Comparison of ENCODE assay signal across 9 mouse cellular contexts in the genomic region with DNA sequence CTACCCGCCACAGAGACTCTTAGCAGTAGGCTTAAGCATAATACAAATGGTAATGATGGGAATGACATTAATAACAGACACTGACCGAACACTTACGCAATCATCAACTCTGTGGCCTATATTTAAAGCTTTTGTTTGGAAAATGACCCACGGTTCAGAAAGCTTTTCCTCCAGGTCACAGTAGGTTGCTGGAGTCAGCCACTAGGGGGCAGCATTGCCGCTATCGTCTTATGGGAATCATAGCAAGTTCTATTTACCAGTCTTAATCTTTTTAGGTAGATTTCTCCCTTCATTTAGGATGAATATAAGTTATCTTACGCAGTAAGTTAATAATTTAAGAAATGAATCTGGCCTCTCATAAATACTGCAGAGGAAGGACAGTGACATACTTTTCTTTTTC.
DNase-seq lines count a peak whose midpoint lies in the region; ATAC-seq and TF ChIP-seq lines count a peak whose summit lies in the region.
"Had no signal": no experiment of that assay in that cellular context is flagged by ENCODE, and none has a peak within 500 bp of the region (broad histone marks: within the 10 kb centered on the region; RNA-seq: fewer than 3 reads in every experiment).

No protein-coding gene starts in this region.

- no peak overlapping the region for H3K4me3 ChIP-seq in midbrain, embryonic 10.5 days
- H3K4me3 ChIP-seq in midbrain, embryonic 15.5 days = no peak overlapping the region
- no peak overlapping the region for H3K4me3 ChIP-seq in kidney, postnatal 0 days (replicated peaks; ENCODE audit: low read depth, low read length)
- no peak overlapping the region for H3K4me3 ChIP-seq in liver, postnatal 0 days (ENCODE audit: low read depth, low read length)
- H3K4me3 ChIP-seq: hindbrain, embryonic 15.5 days had no signal

- H3K9ac ChIP-seq in midbrain, embryonic 15.5 days = no peak overlapping the region
- H3K9ac ChIP-seq in kidney, postnatal 0 days (ENCODE audit: low read depth, low read length) = no peak overlapping the region
- no peak overlapping the region for H3K9ac ChIP-seq in liver, postnatal 0 days (replicated peaks)
- H3K9ac ChIP-seq: hindbrain, embryonic 15.5 days had no signal

- peaks cover 4% of the 10 kb centered on the region; the same call in 1 of the 2 replicates for H3K4me1 ChIP-seq in midbrain, embryonic 10.5 days
- H3K4me1 ChIP-seq in midbrain, embryonic 15.5 days = no peaks in the 10 kb centered on the region
- no peaks in the 10 kb centered on the region for H3K4me1 ChIP-seq in kidney, postnatal 0 days (replicated peaks; ENCODE audit: insufficient read depth, low read length)
- H3K4me1 ChIP-seq in liver, postnatal 0 days (ENCODE audit: insufficient read depth) = no peaks in the 10 kb centered on the region
- H3K4me1 ChIP-seq: hindbrain, embryonic 15.5 days had no signal

- peaks cover 11% of the 10 kb centered on the region for H3K27me3 ChIP-seq in midbrain, embryonic 10.5 days (ENCODE audit: low read depth, poor library complexity, severe bottlenecking)
- no peaks in the 10 kb centered on the region; the same call in 1 of the 2 replicates for H3K27me3 ChIP-seq in midbrain, embryonic 15.5 days (replicated peaks)
- no peaks in the 10 kb centered on the region for H3K27me3 ChIP-seq in kidney, postnatal 0 days (ENCODE audit: insufficient read depth, low read length)
- H3K27me3 ChIP-seq in liver, postnatal 0 days (ENCODE audit: insufficient read depth, low read length) = no peaks in the 10 kb centered on the region
- H3K27me3 ChIP-seq: hindbrain, embryonic 15.5 days had no signal

- H3K36me3 ChIP-seq in midbrain, embryonic 10.5 days = no peaks in the 10 kb centered on the region
- H3K36me3 ChIP-seq in midbrain, embryonic 15.5 days (replicated peaks) = no peaks in the 10 kb centered on the region
- H3K36me3 ChIP-seq in kidney, postnatal 0 days (ENCODE audit: insufficient read depth, low read length) = no peaks in the 10 kb centered on the region
- H3K36me3 ChIP-seq in liver, postnatal 0 days (replicated peaks; ENCODE audit: insufficient read depth, low read length) = no peaks in the 10 kb centered on the region
- H3K36me3 ChIP-seq: hindbrain, embryonic 15.5 days had no signal

- no peak overlapping the region for H3K4me2 ChIP-seq in midbrain, embryonic 15.5 days
- H3K4me2 ChIP-seq in kidney, postnatal 0 days (ENCODE audit: low read length) = no peak overlapping the region
- no peak overlapping the region for H3K4me2 ChIP-seq in liver, postnatal 0 days (ENCODE audit: low read depth, low read length)
- H3K4me2 ChIP-seq: hindbrain, embryonic 15.5 days had no signal

- no peak overlapping the region for H3K27ac ChIP-seq in midbrain, embryonic 10.5 days (replicated peaks)
- H3K27ac ChIP-seq in midbrain, embryonic 15.5 days = no peak overlapping the region
- no peak overlapping the region for H3K27ac ChIP-seq in kidney, postnatal 0 days
- no peak overlapping the region for H3K27ac ChIP-seq in liver, postnatal 0 days (ENCODE audit: low read depth)
- H3K27ac ChIP-seq: hindbrain, embryonic 15.5 days had no signal

- 20% methylated on average over 7 of the region's 7 CpGs for WGBS in midbrain, embryonic 10.5 days
- WGBS in midbrain, embryonic 15.5 days = 16% methylated on average over 7 of the region's 7 CpGs
- 23% methylated on average over 7 of the region's 7 CpGs for WGBS in kidney, postnatal 0 days
- WGBS in liver, postnatal 0 days (ENCODE audit: insufficient replicate concordance) = 21% methylated on average over 7 of the region's 7 CpGs

- no peak for TF ChIP-seq EP300 in liver, postnatal 0 days (IDR thresholded peaks at IDR 0.05; ENCODE audit: low read depth)

- DNase-seq in midbrain, embryonic 10.5 days (ENCODE audit: low spot score) = peak; percentile 72
- peak; percentile 33 for DNase-seq in adrenal gland, adult 8-10 months
- peak; percentile 88 for DNase-seq in embryo, embryonic 11 days
- DNase-seq in kidney, postnatal 0 days (ENCODE audit: low spot score) = peak; percentile 85
- peak; percentile 84 for DNase-seq in liver, postnatal 0 days
- peak; percentile 12 to 66 for DNase-seq in spleen, adult 18-20 months

- peak; percentile 89 for TF ChIP-seq CTCF in kidney, postnatal 0 days (IDR thresholded peaks at IDR 0.05; ENCODE audit: low read depth)
- peak; percentile 83 for TF ChIP-seq CTCF in liver, postnatal 0 days (IDR thresholded peaks at IDR 0.05; ENCODE audit: low read depth)

- no peaks in the 10 kb centered on the region; the same call in 1 of the 2 replicates for H3K9me3 ChIP-seq in midbrain, embryonic 10.5 days (replicated peaks)
- H3K9me3 ChIP-seq in midbrain, embryonic 15.5 days = no peaks in the 10 kb centered on the region
- H3K9me3 ChIP-seq in kidney, postnatal 0 days (replicated peaks; ENCODE audit: low read length) = no peaks in the 10 kb centered on the region
- H3K9me3 ChIP-seq in liver, postnatal 0 days (ENCODE audit: low read length) = no peaks in the 10 kb centered on the region
- H3K9me3 ChIP-seq: hindbrain, embryonic 15.5 days had no signal

- ATAC-seq in midbrain, embryonic 15.5 days (replicated peaks) = no peak
- ATAC-seq in kidney, postnatal 0 days (replicated peaks; ENCODE audit: low FRiP score, low read depth) = no peak
- ATAC-seq in liver, postnatal 0 days = no peak
- no peak for ATAC-seq in megakaryocyte progenitor cell, adult 5-6 weeks (replicated peaks; ENCODE audit: poor library complexity)

Comparison
In these comparisons a context has a peak if more than half of its experiments do, and no peak if none do; other contexts are left out.
1. DNase-seq: peak in every context shown above with its lines; median percentile 88 in embryo, embryonic 11 days; 85 in kidney, postnatal 0 days; 84 in liver, postnatal 0 days; 72 in midbrain, embryonic 10.5 days; 39 in spleen, adult 18-20 months; 33 in adrenal gland, adult 8-10 months.